Mouse (Mus musculus): ENCODE results near the gene Clec4e.

DNA sequence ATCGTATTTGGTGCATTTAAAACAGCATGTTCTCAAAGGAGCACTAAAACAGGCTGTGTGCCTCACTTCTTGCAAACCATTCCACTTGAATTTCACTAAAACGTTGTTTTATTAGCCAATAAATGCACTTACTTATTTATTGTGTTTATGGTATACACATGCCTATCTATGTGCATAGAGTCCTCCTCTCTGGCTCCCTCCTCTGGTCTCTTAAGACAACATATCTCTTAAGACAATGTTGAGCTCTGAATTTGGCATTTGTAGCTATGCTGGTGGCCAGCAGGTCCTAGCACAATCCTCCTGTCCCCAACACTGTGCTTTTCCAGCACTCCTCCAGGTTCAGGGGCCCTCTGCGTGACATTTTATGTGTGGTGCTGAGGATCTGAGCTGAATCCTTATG is 30.7 kb downstream of the Clec4e start:
- TF ChIP-seq CTCF (IDR thresholded peaks at IDR 0.05; ENCODE audit: low read depth, low read length) (no peak), GATA1 (IDR thresholded peaks at IDR 0.05; ENCODE audit: borderline replicate concordance, low read length) (no peak)

All from G1E (cell line).